Mouse (Mus musculus): ENCODE data around the gene Gpc6. TPM values are rescaled to one million over a fixed set of nuclear protein-coding genes. Genes with fewer than 3 reads are reported as not detected.

Gene Gpc6
- polyA plus RNA-seq, 1 experiment = 61.9 TPM

DNA sequence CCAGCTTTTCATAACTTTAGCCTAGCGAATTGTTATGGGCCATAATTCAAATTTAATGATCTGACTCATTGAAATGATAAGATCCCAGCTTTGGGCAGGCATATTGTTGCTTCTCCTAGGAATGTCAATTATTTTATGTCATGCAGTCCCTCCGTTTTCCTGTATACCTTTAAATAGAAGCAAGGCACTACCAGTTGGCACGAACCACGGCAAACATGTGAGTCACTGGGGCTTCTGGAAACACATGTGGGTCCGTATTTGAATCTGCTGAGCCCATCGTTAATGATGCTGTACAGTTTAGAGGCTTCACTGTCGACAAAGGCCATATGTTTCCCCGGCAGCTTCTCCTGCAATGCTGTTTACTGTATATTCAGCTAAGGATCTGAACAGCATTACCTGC is 594.5 kb downstream of the Gpc6 start:
- H3K4me3 ChIP-seq (ENCODE audit: insufficient read depth, low read length) = no peak overlapping the region
- peak overlapping the region; percentile 94 for H3K27ac ChIP-seq (ENCODE audit: insufficient read depth, low read length)
- peaks cover 7% of the 10 kb centered on the region for H3K4me1 ChIP-seq (ENCODE audit: control insufficient read depth, insufficient read depth, low read length)
- TF ChIP-seq CTCF (IDR thresholded peaks at IDR 0.05; ENCODE audit: borderline replicate concordance, insufficient read depth, low read length) (no peak), POLR2A (IDR thresholded peaks at IDR 0.05; ENCODE audit: low read depth, low read length) (no peak)

DNA sequence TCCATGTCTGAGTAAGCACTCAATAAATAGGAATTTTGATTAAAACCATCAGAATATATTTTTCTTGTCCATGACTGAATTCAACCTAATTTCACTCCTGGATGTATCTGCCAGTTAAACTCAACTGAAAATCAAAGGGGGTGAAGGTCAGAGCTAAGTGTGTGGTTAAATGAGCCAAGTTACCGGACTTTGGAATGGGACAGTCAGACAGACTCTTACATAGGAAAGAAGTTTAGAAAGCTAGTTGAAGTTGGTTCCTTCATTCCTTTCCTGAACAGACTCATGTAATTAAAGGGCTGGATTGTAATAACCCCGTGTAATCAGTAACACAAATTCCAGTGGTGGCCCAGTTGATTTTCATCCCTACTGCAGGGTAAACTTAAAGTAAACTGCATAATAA is 595.6 kb downstream of the Gpc6 start:
- H3K4me3 ChIP-seq (ENCODE audit: insufficient read depth, low read length) = no peak overlapping the region
- H3K27ac ChIP-seq (ENCODE audit: insufficient read depth, low read length) = peak overlapping the region; percentile 94
- TF ChIP-seq POLR2A (IDR thresholded peaks at IDR 0.05; ENCODE audit: low read depth, low read length) (no peak), CTCF (IDR thresholded peaks at IDR 0.05; ENCODE audit: borderline replicate concordance, insufficient read depth, low read length) (no peak)
- peaks cover 7% of the 10 kb centered on the region; the same call in 1 of the 2 replicates for H3K4me1 ChIP-seq (ENCODE audit: control insufficient read depth, insufficient read depth, low read length)

DNA sequence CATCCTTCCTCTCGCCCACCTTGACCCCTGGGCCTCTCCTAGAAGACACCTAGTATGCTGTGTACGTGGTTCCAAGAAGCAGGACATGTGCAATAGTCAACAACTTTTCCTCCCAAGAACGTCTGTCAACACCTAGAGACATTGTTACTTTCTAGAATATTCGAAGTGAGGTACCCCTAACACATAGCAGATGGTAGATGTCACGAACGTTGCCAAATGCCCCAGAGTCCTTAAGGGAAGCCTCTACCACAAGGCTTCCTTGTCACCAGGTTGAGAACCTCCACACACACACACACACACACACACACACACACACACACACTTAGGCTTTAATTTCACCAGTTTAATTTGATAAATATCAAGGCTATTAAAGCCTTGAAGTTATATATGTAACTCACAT is 600.0 kb downstream of the Gpc6 start:
- H3K27ac ChIP-seq (ENCODE audit: insufficient read depth, low read length) = no peak overlapping the region
- TF ChIP-seq CTCF (IDR thresholded peaks at IDR 0.05; ENCODE audit: borderline replicate concordance, insufficient read depth, low read length) (no peak), POLR2A (IDR thresholded peaks at IDR 0.05; ENCODE audit: low read depth, low read length) (no peak)
- H3K4me3 ChIP-seq (ENCODE audit: insufficient read depth, low read length) = no peak overlapping the region
- peaks cover 3% of the 10 kb centered on the region for H3K4me1 ChIP-seq (ENCODE audit: control insufficient read depth, insufficient read depth, low read length)

DNA sequence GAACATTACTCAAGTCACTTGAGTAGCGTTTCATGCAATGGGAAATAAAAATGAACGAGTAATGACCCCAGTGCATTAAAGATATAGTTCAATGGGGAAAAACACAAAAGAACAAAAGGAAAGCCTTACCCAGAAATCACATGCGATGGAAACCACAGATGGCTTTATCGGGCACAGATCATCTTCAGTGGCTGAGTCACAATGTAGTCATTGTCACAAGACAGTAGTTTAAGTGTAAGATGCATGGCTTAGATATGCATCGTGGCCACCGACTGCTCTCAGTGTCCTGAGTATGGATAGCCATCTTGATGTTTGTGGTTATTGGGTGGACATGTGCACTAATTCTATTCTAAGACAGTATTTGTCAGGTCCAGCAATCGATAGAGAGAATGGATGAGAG is 601.9 kb downstream of the Gpc6 start:
- H3K4me1 ChIP-seq (ENCODE audit: control insufficient read depth, insufficient read depth, low read length) = peaks cover 3% of the 10 kb centered on the region; the same call in 1 of the 2 replicates
- TF ChIP-seq POLR2A (IDR thresholded peaks at IDR 0.05; ENCODE audit: low read depth, low read length) (no peak), CTCF (IDR thresholded peaks at IDR 0.05; ENCODE audit: borderline replicate concordance, insufficient read depth, low read length) (no peak)
- no peak overlapping the region for H3K4me3 ChIP-seq (ENCODE audit: insufficient read depth, low read length)
- 0 out of 2 replicates have a peak overlapping the region, but pooled peaks have one; percentile 5 for H3K27ac ChIP-seq (ENCODE audit: insufficient read depth, low read length)

DNA sequence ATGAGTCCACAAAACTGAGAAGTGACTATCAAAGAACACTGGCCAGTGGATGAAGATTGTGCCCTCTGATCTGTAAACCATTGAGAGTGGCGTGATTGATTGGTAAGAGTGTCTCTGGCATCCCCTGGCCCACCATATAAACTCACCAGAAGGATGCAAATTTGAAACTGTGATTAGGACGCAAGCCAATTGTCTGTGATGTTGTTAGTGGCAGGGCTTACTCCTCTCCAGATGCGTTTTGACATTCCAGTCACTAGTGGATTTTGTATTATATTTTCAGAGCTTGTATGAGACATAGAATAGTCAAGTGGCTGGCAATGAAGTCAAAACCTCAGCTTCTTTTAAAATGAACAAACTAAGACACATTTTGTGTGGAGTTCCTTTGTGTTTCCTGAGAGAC is 604.3 kb downstream of the Gpc6 start:
- no peak overlapping the region for H3K4me3 ChIP-seq (ENCODE audit: insufficient read depth, low read length)
- TF ChIP-seq POLR2A (IDR thresholded peaks at IDR 0.05; ENCODE audit: low read depth, low read length) = no peak
- no peak for TF ChIP-seq CTCF (IDR thresholded peaks at IDR 0.05; ENCODE audit: borderline replicate concordance, insufficient read depth, low read length)
- no peak overlapping the region for H3K27ac ChIP-seq (ENCODE audit: insufficient read depth, low read length)
- H3K4me1 ChIP-seq (ENCODE audit: control insufficient read depth, insufficient read depth, low read length) = peaks cover 3% of the 10 kb centered on the region; the same call in 1 of the 2 replicates

DNA sequence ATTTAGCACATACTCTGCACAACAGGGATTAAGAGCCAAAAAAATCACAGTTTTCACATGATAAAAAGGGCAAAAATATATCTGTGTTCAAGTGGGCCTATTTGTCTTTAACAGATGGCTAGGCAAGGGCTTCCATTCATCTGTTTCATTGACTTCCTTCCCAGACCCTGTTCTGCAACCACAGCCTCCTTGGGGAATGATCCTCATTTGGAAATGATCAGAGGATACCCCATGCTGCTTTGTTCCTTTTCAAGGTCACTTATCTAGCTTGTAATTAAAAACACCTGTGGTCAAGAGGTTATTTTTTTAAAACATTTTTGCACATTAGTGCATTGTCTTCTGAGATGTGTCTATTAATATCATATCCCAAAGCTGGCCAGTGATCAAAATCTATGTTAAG is 627.7 kb downstream of the Gpc6 start:
- TF ChIP-seq CTCF (IDR thresholded peaks at IDR 0.05; ENCODE audit: borderline replicate concordance, insufficient read depth, low read length) = no peak
- no peak for TF ChIP-seq POLR2A (IDR thresholded peaks at IDR 0.05; ENCODE audit: low read depth, low read length)

DNA sequence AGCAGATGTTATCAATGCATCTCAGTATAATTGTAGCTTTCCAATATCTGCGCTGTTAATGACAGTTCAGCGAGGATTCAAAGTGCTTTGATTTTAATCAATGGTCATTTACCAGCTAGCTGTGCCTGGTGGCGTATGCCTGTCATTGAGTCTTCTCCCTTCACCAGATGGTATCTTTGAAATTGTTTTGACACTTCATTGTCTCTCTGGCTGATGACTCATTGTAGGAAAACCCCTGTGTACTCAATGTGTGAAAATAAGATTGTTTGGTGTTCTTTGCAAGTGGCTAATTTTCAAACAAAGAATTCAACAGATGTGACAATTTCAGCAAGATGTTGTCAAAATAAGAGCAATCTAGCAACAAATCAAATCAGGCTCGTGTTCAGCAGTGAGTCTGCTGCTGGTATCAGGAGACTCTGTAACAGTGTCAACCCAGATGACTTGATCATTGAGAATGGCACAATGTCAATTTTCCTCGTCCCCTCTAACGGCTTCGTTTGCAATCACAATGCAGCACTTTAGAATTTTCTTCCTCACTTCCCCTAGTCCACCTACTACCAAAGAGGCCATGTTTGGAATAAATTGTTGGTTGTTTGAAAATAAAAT is 631.7 kb downstream of the Gpc6 start:
- H3K27ac ChIP-seq (ENCODE audit: insufficient read depth, low read length) = no peak overlapping the region
- no peak for TF ChIP-seq POLR2A (IDR thresholded peaks at IDR 0.05; ENCODE audit: low read depth, low read length)
- no peak for TF ChIP-seq CTCF (IDR thresholded peaks at IDR 0.05; ENCODE audit: borderline replicate concordance, insufficient read depth, low read length)
- H3K4me1 ChIP-seq (ENCODE audit: control insufficient read depth, insufficient read depth, low read length) = no peaks in the 10 kb centered on the region
- H3K4me3 ChIP-seq (ENCODE audit: insufficient read depth, low read length) = no peak overlapping the region

More for the DNA sequence above, 627.7 kb downstream of the Gpc6 start:
- Histone ChIP-seq H3K27ac (ENCODE audit: insufficient read depth, low read length) (no peak overlapping the region), H3K4me1 (ENCODE audit: control insufficient read depth, insufficient read depth, low read length) (no peaks in the 10 kb centered on the region), H3K4me3 (ENCODE audit: insufficient read depth, low read length) (no peak overlapping the region)

DNA sequence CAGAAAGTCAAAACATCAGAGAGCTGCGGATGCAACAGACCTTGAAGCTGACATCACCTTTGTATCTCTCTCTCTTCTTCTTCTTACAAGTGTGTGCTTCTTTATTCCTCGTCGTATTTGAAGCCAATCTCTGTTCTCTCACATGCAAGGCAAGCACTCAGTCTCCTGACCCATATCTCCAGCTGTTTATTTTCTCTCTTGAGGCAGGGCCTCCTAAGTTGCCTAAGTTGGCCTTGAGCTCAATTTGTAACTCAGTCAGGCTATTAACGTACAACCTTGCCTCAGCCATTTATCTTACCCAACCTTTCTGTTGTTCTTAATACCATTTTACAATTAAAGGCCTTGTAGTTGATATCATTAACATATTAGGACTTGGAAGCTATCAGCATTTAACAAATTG is 637.0 kb downstream of the Gpc6 start:
- no peaks in the 10 kb centered on the region for H3K4me1 ChIP-seq (ENCODE audit: control insufficient read depth, insufficient read depth, low read length)
- H3K27ac ChIP-seq (ENCODE audit: insufficient read depth, low read length) = no peak overlapping the region
- no peak overlapping the region for H3K4me3 ChIP-seq (ENCODE audit: insufficient read depth, low read length)
- TF ChIP-seq CTCF (IDR thresholded peaks at IDR 0.05; ENCODE audit: borderline replicate concordance, insufficient read depth, low read length) (no peak), POLR2A (IDR thresholded peaks at IDR 0.05; ENCODE audit: low read depth, low read length) (no peak)

DNA sequence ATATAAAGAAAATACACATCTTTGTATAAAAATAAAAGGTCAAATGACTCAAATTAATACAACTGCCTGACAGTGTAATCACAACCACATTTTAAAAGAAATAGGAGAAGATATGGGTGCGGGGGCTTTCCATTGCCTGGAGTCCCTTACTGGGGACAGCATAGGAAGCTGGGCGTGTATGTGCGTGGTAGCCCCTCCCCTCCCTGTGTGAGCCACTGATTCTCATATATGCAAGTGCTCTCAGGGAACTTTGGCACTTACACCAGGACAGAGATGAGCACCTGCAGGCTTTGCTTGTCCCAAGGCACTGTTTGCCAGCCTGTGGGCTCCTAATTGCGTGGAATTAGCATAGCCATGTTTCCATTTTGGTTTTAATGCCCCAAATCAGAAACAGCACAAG is 644.2 kb downstream of the Gpc6 start:
- Histone ChIP-seq H3K4me1 (ENCODE audit: control insufficient read depth, insufficient read depth, low read length) (no peaks in the 10 kb centered on the region), H3K27ac (ENCODE audit: insufficient read depth, low read length) (no peak overlapping the region), H3K4me3 (ENCODE audit: insufficient read depth, low read length) (no peak overlapping the region)
- TF ChIP-seq CTCF (IDR thresholded peaks at IDR 0.05; ENCODE audit: borderline replicate concordance, insufficient read depth, low read length) (no peak), POLR2A (IDR thresholded peaks at IDR 0.05; ENCODE audit: low read depth, low read length) (no peak)

DNA sequence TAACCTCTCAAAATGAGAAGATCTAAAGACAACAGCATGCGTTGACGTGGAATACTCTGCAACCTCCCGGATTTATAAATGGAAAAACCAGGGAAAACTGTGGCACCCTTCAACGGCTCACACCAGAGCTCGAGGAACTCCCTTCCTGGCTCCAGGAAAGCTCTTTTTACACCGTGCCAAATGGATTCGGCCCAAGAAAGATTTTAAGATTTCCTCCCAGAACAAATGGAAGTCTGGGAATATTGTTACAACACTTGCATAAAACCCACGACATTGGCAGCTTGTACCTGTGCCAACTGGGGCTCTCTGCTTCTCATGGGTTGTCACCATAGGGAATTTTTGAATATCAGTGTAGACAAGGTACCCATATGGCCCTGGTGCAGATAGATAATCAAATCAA is 647.1 kb downstream of the Gpc6 start:
- TF ChIP-seq CTCF (IDR thresholded peaks at IDR 0.05; ENCODE audit: borderline replicate concordance, insufficient read depth, low read length) (no peak), POLR2A (IDR thresholded peaks at IDR 0.05; ENCODE audit: low read depth, low read length) (no peak)
- H3K4me3 ChIP-seq (ENCODE audit: insufficient read depth, low read length) = no peak overlapping the region

More for the DNA sequence above, 647.1 kb downstream of the Gpc6 start:
- H3K4me1 ChIP-seq (ENCODE audit: control insufficient read depth, insufficient read depth, low read length) = no peaks in the 10 kb centered on the region
- no peak overlapping the region for H3K27ac ChIP-seq (ENCODE audit: insufficient read depth, low read length)
